Mouse (Mus musculus) MN1 (cell line): Measurements from ENCODE around the gene Fut4.
"Not testable (repeated sequence)": the region's sequence is repeated elsewhere in the genome, so short reads cannot be mapped to it uniquely, and the experiment has no call there.

Experiments used
- DNase-seq: peaks from one replicate; pipeline ENCODE4 v3.0.0-alpha.2; 2016; ENCODE audit warnings: low spot score

Fut4 gene

DNA sequence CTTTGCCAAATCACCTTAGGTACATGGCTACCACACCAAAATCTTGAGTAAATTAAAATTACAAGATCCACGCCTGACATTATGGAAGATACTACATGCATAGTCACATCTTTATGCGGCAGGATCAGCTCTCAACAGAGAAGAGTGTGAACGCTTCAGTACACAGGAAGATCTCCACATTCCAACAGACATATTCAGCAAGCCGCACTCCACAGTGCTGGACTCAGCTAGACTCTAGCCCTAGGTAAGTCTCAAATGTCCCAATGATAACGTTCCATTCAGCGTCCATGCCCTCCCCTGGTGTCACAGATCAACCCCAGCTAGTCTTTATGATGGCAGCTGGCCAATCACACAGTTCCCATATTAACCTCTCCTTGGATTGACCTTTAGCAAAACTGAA lies 26.2 kb downstream of the Fut4 start:
- no peak for DNase-seq

DNA sequence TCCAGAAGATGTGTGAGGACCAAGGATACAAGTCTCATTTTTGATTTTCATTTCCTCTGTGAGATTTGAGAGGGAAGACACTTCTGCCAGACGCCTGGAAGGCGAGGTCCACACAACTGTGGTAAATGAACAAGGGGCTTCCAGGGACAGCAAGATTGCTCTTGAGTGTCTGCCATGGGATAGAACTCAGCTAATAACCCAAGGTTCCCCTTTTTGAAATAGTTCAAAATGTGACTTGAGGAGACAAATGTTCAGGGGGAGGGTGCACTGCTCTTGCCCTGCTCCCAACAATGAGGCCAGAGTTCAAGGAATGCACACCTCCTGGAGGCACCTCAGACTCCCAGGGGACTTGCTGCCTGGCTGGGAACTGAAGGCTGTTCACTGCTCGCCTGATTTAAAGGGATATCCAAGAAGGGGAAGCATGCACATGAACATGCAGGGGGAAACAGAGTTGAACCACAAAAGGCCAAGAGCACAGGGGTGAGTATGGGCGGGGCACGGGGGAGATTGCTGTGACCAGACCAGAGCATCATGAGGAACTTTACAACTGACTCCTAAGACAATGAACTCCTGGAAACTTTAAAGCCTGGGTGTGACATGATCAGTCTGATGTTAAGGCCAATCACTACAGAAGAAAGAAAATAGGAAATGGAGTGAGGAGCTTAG lies 27.3 kb downstream of the Fut4 start:
- DNase-seq = no peak

DNA sequence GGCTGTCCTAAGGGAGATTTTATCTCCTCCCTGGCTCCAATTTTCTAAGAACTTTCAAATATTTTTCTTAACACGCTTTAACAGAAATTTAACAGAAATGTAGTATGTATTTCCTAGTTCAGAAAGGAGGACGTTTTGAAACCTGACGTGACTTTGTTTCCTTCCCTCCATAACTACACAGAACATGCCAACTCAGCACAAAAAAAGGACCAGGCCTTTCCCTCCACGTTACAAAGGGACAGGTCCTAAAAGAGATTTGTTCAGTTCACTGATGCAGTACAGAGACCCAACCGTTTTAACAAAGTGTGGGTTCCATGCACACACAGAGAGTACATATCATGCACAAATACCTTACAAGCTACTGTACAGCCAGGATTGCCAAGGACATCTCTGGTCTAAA lies 30.6 kb downstream of the Fut4 start:
- DNase-seq = no peak

DNA sequence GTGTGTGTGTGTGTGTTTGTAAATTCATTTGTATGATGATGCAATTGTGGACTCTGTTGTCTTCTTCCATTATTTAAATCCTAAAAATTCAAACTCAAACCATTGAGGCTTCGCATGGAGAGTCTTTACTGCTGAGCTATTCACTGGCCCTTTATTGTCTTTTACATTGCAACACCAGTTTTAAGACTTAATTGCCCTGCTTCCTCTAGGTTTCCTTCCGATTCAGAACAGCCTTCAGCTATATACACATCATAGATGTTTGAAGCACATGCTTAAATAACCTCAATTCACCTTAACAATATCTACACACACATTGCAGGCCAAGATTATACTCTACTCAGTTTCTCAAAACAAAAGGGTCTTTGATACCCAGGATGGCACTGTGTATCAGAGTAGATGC lies 31.8 kb downstream of the Fut4 start:
- no peak for DNase-seq

DNA sequence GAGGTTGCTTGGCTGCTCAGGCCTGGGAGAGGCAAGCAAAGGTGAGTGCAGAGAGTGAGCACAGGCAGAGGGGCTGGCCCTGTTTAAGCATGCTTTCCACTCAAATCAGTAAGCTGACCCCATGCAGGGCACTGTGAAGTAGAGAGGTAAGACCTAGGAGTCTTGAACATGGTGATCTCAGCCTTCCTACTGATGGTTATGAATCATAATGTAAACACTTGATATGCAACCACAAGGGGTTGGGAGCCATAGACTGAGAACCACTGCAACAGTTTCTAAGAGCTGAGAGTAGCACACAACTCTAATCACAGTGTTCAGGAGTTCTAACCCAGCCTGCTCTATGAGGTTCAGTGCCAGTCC lies 33.9 kb downstream of the Fut4 start:
- no peak for DNase-seq

DNA sequence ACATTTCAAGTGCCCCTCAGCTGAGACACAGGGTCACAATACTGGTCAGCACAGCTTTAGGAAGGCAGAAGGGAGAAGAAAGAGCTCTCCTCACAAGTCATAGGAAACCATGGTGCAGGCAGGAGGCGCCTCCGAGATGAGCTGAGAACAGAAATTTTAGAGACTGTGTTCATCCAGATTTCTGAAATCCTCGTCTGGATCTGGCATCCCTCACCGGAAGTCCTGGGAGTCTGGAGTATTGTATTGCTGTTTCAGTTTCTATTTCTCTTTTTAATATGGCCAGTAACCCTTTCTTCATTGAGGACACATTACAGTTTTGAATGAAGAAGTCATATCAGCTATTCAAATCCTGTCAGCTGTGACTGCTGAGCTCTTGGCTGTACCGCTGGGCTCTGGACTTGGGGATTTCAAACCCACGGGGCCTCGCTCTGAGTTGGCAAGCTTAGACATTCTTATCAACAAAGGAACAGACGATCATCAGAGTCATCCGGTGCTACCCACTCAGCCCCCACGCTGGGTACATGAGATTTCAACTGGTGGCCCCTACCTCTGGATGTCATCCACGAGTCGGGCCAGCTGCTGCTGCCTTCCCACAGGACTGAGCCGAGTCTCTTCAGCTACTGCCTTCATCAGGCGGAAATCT lies 34.4 kb downstream of the Fut4 start:
- no peak for DNase-seq

DNA sequence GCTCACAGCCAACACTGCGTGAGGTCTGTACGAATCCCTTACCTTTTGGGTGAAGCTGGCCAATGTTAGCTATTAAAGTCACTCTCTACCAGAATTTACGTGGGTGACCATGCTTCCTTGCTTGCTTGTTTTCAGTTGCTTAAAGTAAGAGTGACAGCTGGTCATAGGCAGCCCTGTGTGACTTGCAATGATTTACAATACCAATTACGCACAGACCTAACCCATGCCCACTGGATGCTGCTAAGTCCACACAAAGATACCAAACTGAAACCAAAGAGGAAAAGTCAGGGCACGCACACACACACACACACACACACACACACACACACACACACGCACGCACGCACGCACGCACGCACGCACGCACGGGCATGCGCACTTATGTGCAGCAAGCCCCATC lies 36.9 kb downstream of the Fut4 start:
- DNase-seq = no peak

DNA sequence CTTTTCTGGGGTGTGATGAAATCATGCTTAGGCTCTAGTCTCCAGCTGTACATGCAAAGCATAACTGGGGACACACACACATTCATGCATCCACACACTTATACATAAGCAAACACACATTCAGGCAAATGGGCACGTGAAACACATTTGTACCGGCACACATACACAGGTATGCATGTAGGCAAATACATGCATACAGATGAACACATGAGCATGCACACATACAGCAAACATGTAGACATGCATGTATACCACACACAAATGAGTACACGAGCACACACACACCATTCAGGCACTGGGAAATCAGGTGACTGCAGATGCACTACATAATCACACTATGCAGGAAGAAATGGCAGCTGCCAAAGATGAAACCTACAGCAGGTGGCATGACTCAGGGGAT lies 41.3 kb downstream of the Fut4 start:
- DNase-seq = no peak

DNA sequence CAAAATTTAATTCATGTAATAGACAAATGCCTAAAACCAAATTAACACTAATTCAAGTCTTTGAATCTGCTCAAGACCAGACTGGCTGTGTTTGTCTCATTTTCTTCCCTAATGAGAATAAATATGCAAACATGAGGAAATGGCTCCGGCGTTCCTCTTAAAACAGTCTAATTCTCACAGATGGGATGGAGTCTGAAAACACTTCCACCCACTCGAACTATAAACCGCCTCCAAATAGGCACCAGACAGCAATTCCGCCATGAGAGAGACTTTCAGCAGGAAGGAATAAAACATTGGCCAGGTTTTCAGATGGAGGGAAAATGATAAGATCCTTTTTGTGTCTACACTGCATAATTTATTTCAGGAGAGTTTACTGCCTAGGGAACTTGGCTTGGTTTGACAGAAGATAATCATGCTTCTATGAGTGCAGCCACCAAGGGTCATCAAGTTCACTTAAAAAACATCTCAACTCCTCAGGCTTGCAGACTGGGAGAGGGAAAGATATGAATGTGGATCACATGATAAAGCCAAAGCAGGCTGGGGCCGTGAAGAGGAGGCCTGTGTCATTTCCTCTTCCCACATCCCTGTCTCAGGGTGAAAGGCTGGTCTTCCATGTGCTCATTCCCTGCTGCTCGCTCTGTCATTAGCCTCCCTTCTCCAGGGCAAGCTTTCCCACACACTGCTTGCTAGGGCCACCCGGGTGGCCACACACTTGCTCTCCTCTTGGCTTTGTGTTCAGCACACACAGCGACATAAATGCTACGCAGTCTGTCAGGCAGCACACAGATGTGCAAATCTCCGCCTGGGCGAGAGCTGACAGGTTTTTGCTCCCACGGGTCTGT lies 46.7 kb downstream of the Fut4 start:
- DNase-seq = no peak

DNA sequence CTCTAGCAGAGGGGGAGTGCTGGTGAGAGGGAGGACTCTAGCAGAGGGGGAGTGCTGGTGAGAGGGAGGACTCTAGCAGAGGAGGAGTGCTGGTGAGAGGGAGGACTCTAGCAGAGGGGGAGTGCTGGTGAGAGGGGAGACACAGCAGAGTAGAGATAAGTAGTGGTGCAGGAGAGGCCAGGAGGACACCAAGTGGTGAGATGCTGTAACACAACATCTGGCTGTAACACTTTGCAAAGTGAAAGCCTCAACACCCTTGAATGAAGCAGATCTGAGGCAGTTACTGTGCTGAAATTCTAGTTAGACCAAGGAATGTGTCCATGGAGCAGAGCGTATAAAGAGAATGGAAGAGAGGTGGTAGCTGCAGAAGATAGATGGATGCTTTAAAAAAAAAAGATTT lies 51.4 kb downstream of the Fut4 start:
- not testable (repeated sequence) for DNase-seq

DNA sequence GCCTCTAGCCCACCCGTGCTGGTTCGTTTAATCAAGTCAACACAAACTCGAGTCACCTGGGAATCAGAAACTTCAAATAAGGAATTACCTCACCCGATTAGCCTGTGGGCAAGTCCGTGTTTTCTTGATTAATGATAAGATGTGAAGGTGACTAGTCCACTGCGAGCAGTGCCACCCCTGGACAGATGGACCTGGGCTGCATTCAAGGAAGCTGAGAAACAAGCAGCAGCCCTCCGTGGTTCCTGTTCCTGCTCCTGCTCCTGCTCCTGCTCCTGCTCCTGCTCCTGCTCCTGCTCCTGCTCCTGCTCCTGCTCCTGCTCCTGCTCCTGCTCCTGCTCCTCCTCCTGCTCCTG lies 52.9 kb downstream of the Fut4 start:
- no peak for DNase-seq

DNA sequence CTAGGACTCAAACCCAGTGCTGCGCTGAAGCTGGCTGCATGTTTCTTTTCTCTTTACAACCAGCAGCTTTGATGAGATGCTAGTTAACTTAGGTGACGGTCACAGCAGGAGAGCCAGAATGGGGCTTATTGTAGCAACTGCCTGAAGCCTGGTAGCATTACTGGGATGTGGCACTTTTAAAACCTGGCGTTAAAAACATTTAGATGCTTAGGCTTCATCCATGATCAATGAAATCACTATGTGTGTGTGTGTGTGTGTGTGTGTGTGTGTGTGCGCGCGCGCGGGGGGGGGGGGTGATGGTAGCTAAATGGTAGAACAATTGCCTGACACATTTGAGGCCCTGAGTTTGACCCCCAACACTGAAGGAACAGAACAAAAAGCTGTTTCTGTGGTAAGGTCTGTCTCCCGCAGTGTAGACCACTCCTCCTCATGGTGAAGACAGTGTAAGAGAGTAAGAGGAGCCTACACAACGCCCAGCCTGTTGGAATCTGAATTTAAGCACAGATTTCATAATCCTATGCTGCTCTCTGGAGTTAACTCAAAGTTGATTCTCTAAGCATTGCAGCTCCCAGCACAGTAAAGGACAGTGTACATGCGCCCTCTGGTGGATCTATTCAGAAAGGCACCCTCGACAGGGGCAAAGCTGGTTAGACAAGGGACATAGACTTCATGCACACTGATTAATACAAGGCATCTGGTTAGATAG lies 53.5 kb downstream of the Fut4 start:
- peak; percentile 60 for DNase-seq
